Comparison of ENCODE assay signal across 32 mouse cellular contexts in the genomic region with DNA sequence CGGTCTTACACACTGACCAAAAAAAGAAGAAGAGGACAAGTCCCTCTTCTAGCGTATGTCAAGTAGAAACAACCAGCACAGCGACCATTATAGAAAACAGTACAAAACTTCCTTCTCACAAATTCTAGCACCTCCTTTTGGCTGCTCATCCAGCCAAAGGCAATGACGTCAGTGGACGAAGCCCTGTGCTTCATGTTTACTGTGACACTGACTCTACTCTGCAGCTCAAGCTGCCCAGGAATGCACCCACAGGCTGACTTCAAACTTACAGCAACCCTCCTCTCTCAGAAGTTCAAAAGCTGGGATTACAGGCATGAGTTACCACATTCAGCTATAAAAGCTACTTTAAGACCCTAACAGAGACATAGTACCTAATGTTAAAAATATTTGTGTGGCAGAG.
DNase-seq lines count a peak whose midpoint lies in the region; ATAC-seq and TF ChIP-seq lines count a peak whose summit lies in the region.
"Had no signal": no experiment of that assay in that cellular context is flagged by ENCODE, and none has a peak within 500 bp of the region (broad histone marks: within the 10 kb centered on the region; RNA-seq: fewer than 3 reads in every experiment).

No protein-coding gene starts in this region.

- no peak overlapping the region for H3K9ac ChIP-seq in lung, postnatal 0 days (replicated peaks; ENCODE audit: low read depth)
- H3K9ac ChIP-seq in kidney, embryonic 14.5 days (ENCODE audit: low read depth, low read length): no peak overlapping the region
- H3K9ac ChIP-seq: embryonic facial prominence, embryonic 13.5 days; forebrain, embryonic 15.5 days; hindbrain, embryonic 12.5 days; intestine, embryonic 15.5 days; limb, embryonic 15.5 days; liver, embryonic 14.5 days; lung, embryonic 15.5 days had no signal

- H3K4me1 ChIP-seq in lung, postnatal 0 days (ENCODE audit: insufficient read depth, low read depth, low read length): no peaks in the 10 kb centered on the region; the same call in 1 of the 2 replicates
- H3K4me1 ChIP-seq in kidney, embryonic 14.5 days (ENCODE audit: control insufficient read depth, insufficient read depth, low read length): no peaks in the 10 kb centered on the region
- H3K4me1 ChIP-seq: intestine, embryonic 15.5 days; limb, embryonic 15.5 days; lung, embryonic 15.5 days had no signal

- peak; percentile 30 for DNase-seq in gastrocnemius, adult 18-20 months (ENCODE audit: low spot score)
- DNase-seq in gastrocnemius, postnatal 25 days: no peak
- DNase-seq in heart, postnatal 10 days: peak; percentile 36 to 48
- no peak for DNase-seq in heart, postnatal 25 days (ENCODE audit: low spot score)
- DNase-seq in lung, postnatal 36 days: peak; percentile 31
- no peak for DNase-seq in lung, postnatal 0 days (ENCODE audit: low spot score)
- DNase-seq: adrenal gland, postnatal 14 days; cerebellum, adult 11-12 months; cerebellum, adult 9-11 months; gastrocnemius, postnatal 14 days; heart, postnatal 14 days; kidney, adult 2 months; kidney, postnatal 4 days; right cerebral cortex, postnatal 25 days; spleen, adult 18-20 months; thymus, adult 18-20 months; thymus, postnatal 25 days had no signal

- no peak for TF ChIP-seq EP300 in lung, postnatal 0 days (IDR thresholded peaks at IDR 0.05)

- intact Hi-C loops in heart, postnatal 10 days (cut with DNase I): loop anchor here (5.0 kb wide), 1 partner anchor 121 kb away; no protein-coding TSS in a partner anchor
- intact Hi-C loops in heart, postnatal 25 days (cut with DNase I): loop anchor here (5.0 kb wide), 1 partner anchor 366 kb away; no protein-coding TSS in a partner anchor

- 76% methylated on average over 5 of the region's 5 CpGs for WGBS in lung, postnatal 0 days
- 95% methylated on average over 5 of the region's 5 CpGs for WGBS in kidney, embryonic 14.5 days

- no peak for ATAC-seq in lung, postnatal 0 days
- ATAC-seq in kidney, embryonic 14.5 days (ENCODE audit: low FRiP score, low TSS enrichment): no peak
- ATAC-seq: forebrain, embryonic 15.5 days; hindbrain, postnatal 0 days; intestine, embryonic 15.5 days; midbrain, embryonic 16.5 days had no signal

- no peaks in the 10 kb centered on the region for H3K27me3 ChIP-seq in lung, postnatal 0 days (replicated peaks; ENCODE audit: insufficient read depth, low read length)
- H3K27me3 ChIP-seq in kidney, embryonic 14.5 days (ENCODE audit: control insufficient read depth, insufficient read depth, low read length): no peaks in the 10 kb centered on the region
- H3K27me3 ChIP-seq: embryonic facial prominence, embryonic 13.5 days; forebrain, embryonic 15.5 days; hindbrain, embryonic 12.5 days; intestine, embryonic 15.5 days; limb, embryonic 15.5 days; lung, embryonic 15.5 days had no signal

- no peak overlapping the region for H3K4me3 ChIP-seq in lung, postnatal 0 days (ENCODE audit: low read depth, low read length)
- no peak overlapping the region for H3K4me3 ChIP-seq in kidney, embryonic 14.5 days (ENCODE audit: low read length)
- H3K4me3 ChIP-seq: embryonic facial prominence, embryonic 13.5 days; forebrain, embryonic 10.5 days; forebrain, embryonic 15.5 days; hindbrain, embryonic 12.5 days; intestine, embryonic 15.5 days; limb, embryonic 10.5 days; limb, embryonic 15.5 days; lung, embryonic 15.5 days had no signal

- H3K36me3 ChIP-seq in lung, postnatal 0 days (ENCODE audit: insufficient read depth, low read length): no peaks in the 10 kb centered on the region
- H3K36me3 ChIP-seq in kidney, embryonic 14.5 days (ENCODE audit: control insufficient read depth, insufficient read depth, low read length): no peaks in the 10 kb centered on the region
- H3K36me3 ChIP-seq: embryonic facial prominence, embryonic 13.5 days; forebrain, embryonic 10.5 days; hindbrain, embryonic 12.5 days; intestine, embryonic 15.5 days; limb, embryonic 10.5 days; limb, embryonic 15.5 days; lung, embryonic 15.5 days had no signal

- H3K9me3 ChIP-seq in lung, postnatal 0 days (ENCODE audit: low read length): no peaks in the 10 kb centered on the region
- no peaks in the 10 kb centered on the region for H3K9me3 ChIP-seq in kidney, embryonic 14.5 days (ENCODE audit: control insufficient read depth, low read length)
- H3K9me3 ChIP-seq: embryonic facial prominence, embryonic 13.5 days; forebrain, embryonic 10.5 days; forebrain, embryonic 15.5 days; G1E; hindbrain, embryonic 12.5 days; intestine, embryonic 15.5 days; limb, embryonic 10.5 days; limb, embryonic 15.5 days; lung, embryonic 15.5 days had no signal

- no peak overlapping the region for H3K27ac ChIP-seq in lung, postnatal 0 days (ENCODE audit: low read length)
- no peak overlapping the region for H3K27ac ChIP-seq in kidney, embryonic 14.5 days (ENCODE audit: low read depth, low read length)
- H3K27ac ChIP-seq: embryonic facial prominence, embryonic 13.5 days; forebrain, embryonic 10.5 days; forebrain, embryonic 15.5 days; hindbrain, embryonic 12.5 days; hindbrain, postnatal 0 days; intestine, embryonic 15.5 days; kidney, postnatal 0 days; limb, embryonic 10.5 days; limb, embryonic 15.5 days; liver, embryonic 14.5 days; lung, embryonic 15.5 days had no signal

- H3K4me2 ChIP-seq in lung, postnatal 0 days (replicated peaks; ENCODE audit: low read depth, low read length): no peak overlapping the region
- H3K4me2 ChIP-seq in kidney, embryonic 14.5 days (replicated peaks; ENCODE audit: low read depth, low read length): no peak overlapping the region
- H3K4me2 ChIP-seq: embryonic facial prominence, embryonic 13.5 days; forebrain, embryonic 15.5 days; hindbrain, embryonic 12.5 days; intestine, embryonic 15.5 days; limb, embryonic 15.5 days; lung, embryonic 15.5 days; midbrain, embryonic 11.5 days had no signal

- no peak for TF ChIP-seq CTCF in lung, postnatal 0 days (IDR thresholded peaks at IDR 0.05)

Comparison
In these comparisons a context has a peak if more than half of its experiments do, and no peak if none do; other contexts are left out.
1. DNase-seq: peak in gastrocnemius, adult 18-20 months (single experiment), heart, postnatal 10 days (2 of 2) and lung, postnatal 36 days (single experiment); none in gastrocnemius, postnatal 25 days (single experiment), heart, postnatal 25 days (single experiment) and lung, postnatal 0 days (single experiment).